Mouse (Mus musculus) lung, postnatal 0 days (tissue): ENCODE data around the gene Pard3b. TPM values are rescaled to one million over a fixed set of nuclear protein-coding genes. Genes with fewer than 3 reads are reported as not detected.

Experiments
- ATAC-seq: fragments of 200-750 bp; cut with Nextera tagmentation; 2 replicates; pipeline ENCODE4 v1.8.0; 2017; ENCODE audit warnings: moderate library complexity
- DNase-seq: peaks from one replicate; pipeline ENCODE4 v3.0.0-alpha.2; 2016; ENCODE audit warnings: low spot score
- H3K27ac ChIP-seq: fragments of 300-500 bp; sonication (generic); 2 replicates; pipeline ENCODE4 v1.5.1; 2014; ENCODE audit warnings: antibody characterized with exemption, mild to moderate bottlenecking, low read length, mixed read lengths
- H3K27me3 ChIP-seq: fragments of 300-500 bp; sonication (generic); replicated peaks from 2 replicates; pipeline ENCODE4 v1.6.1; 2014; ENCODE audit warnings: low read length, mixed read lengths; ENCODE audit not compliant: insufficient read depth
- H3K36me3 ChIP-seq: fragments of 300-500 bp; sonication (generic); 2 replicates; pipeline ENCODE4 v1.6.1; 2014; ENCODE audit warnings: low read length, mixed read lengths; ENCODE audit not compliant: insufficient read depth
- H3K4me1 ChIP-seq: fragments of 300-500 bp; sonication (generic); 2 replicates; pipeline ENCODE4 v1.6.1; 2014; ENCODE audit warnings: antibody characterized with exemption, low read depth, low read length, mixed read lengths; ENCODE audit not compliant: insufficient read depth
- H3K4me2 ChIP-seq: fragments of 300-500 bp; sonication (generic); replicated peaks from 2 replicates; pipeline ENCODE4 v1.6.1; 2014; ENCODE audit warnings: low read depth, mild to moderate bottlenecking, low read length, moderate library complexity, mixed read lengths
- H3K4me3 ChIP-seq: fragments of 300-500 bp; sonication (generic); 2 replicates; pipeline ENCODE4 v1.5.1; 2014; ENCODE audit warnings: low read depth, low read length
- H3K9ac ChIP-seq: fragments of 300-500 bp; sonication (generic); replicated peaks from 2 replicates; pipeline ENCODE4 v1.6.1; 2014; ENCODE audit warnings: low read depth, mild to moderate bottlenecking
- H3K9me3 ChIP-seq: fragments of 300-500 bp; sonication (generic); 2 replicates; pipeline ENCODE4 v1.6.1; 2016; ENCODE audit warnings: low read length, mixed read lengths
- CTCF ChIP-seq: IDR thresholded peaks from 2 replicates; pipeline ENCODE4 v1.5.1; 2016; ENCODE audit warnings: antibody characterized with exemption, mild to moderate bottlenecking
- EP300 ChIP-seq: IDR thresholded peaks from 2 replicates; pipeline ENCODE4 v1.6.1; 2016; ENCODE audit warnings: antibody characterized with exemption, mild to moderate bottlenecking, control low read depth
- WGBS: fragments of 180-500 bp; shearing (Covaris S2); extraction: QIAGEN DNeasy Blood & Tissue Kit; methylation state at CpG from one replicate; pipeline ENCODE4 v1.1.7; 2014; 5-methylcytosine and 5-hydroxymethylcytosine counted together
- polyA plus RNA-seq: library from polyadenylated mRNA; unstranded; fragments of >200 nt; fragmentation: Nextera tagmentation; extraction: Ambion mirVana; gene quantifications from 2 replicates; pipeline ENCODE4 v1.2.1, GENCODE M21; 2015

Gene Pard3b
- polyA plus RNA-seq, 1 experiment from 2014 or later = 19.1 TPM

- 65% methylated on average over 5 of the region's 5 CpGs for WGBS
- no peak overlapping the region for H3K9ac ChIP-seq
- ATAC-seq = no peak
- no peak overlapping the region for H3K27ac ChIP-seq
- TF ChIP-seq EP300 (no peak), CTCF (no peak)
- no peaks in the 10 kb centered on the region for H3K27me3 ChIP-seq
- no peaks in the 10 kb centered on the region for H3K4me1 ChIP-seq
- no peak overlapping the region for H3K4me3 ChIP-seq
- no peaks in the 10 kb centered on the region for H3K36me3 ChIP-seq
- no peak overlapping the region for H3K4me2 ChIP-seq
- H3K9me3 ChIP-seq = no peaks in the 10 kb centered on the region
- no peak for DNase-seq
These were observed 211.8 kb downstream of the Pard3b start for GRCm38 (mm10) chr1:61850471-61850870.

GRCm38 (mm10) chr1:61851176-61851575 is 212.6 kb downstream of the Pard3b start:
- no peak overlapping the region for H3K9ac ChIP-seq
- peak; percentile 17 for DNase-seq
- H3K4me1 ChIP-seq = no peaks in the 10 kb centered on the region
- no peaks in the 10 kb centered on the region for H3K27me3 ChIP-seq
- no peak overlapping the region for H3K4me3 ChIP-seq
- H3K9me3 ChIP-seq = no peaks in the 10 kb centered on the region
- ATAC-seq = peak; percentile 32; the same call in 1 of the 2 replicates
- no peak overlapping the region for H3K4me2 ChIP-seq
- H3K36me3 ChIP-seq = no peaks in the 10 kb centered on the region
- 57% methylated on average over 5 of the region's 5 CpGs for WGBS
- no peak overlapping the region for H3K27ac ChIP-seq
- TF ChIP-seq CTCF = no peak
- 0 out of 2 replicates have a peak, but pooled peaks have one; percentile 9 for TF ChIP-seq EP300

DNA sequence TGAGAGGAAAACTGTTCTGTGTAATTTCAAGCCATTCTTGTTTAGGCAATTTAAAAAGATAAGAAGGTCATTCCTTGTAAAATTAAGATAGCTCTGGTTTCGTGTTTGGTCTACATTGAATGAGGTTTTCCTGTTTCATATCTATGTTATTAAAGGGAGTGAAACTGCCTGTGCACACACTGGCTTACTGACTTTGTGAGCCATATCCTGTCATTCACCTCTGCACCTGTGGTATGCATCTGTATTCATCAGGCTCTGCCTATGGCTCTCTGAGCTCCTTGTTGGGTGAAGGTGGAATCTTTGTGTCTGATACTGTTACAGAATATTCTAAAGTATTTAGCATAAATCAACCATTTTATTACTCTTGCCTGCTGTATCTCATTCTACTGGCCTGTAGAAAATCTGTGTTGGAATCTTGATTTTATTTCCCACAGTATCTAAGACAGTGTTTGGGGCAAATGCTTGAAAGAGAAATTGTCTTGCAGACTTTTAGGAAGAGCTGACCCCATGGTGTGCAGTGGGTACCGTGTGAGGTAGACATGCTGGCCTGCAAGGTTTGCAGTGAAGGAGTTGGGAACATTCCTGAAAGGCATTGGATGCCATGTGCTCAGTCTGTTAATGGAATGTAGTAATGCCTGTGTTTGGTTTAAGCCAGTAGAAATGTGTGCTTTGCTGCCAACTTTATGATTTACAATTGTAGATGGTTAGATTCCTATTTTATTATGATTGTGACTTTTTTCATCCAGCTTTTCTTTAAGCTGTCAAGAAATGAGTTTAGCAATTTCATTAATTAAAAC is 228.9 kb downstream of the Pard3b start:
- Histone ChIP-seq H3K4me3 (no peak overlapping the region), H3K9ac (no peak overlapping the region), H3K9me3 (no peaks in the 10 kb centered on the region), H3K4me2 (no peak overlapping the region), H3K27ac (no peak overlapping the region), H3K36me3 (no peaks in the 10 kb centered on the region), H3K27me3 (no peaks in the 10 kb centered on the region), H3K4me1 (no peaks in the 10 kb centered on the region)
- WGBS = 37% methylated on average over 2 of the region's 2 CpGs
- TF ChIP-seq CTCF (no peak), EP300 (no peak)
- no peak for ATAC-seq
- DNase-seq = no peak

DNA sequence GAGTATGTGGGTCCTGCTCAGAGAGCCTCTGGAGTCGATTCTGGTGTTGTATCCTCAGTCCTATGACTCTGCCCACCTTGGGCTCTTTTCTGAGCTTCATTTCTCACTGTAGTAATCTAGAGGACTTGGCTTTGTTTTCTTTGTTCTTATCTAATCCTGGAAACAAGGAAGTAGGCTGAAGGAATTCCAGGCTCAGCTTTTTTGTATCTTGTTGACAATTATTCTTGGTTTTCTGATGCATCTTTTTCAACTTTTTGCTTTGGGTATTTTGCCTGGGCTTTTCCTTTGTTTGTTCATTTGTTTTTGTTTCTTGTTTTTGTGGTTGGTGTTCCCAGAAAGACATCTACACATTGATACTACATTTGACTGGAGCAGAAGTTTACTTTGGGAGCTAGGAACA is 236.3 kb downstream of the Pard3b start:
- H3K9me3 ChIP-seq = no peaks in the 10 kb centered on the region
- H3K36me3 ChIP-seq = no peaks in the 10 kb centered on the region
- H3K4me3 ChIP-seq = no peak overlapping the region
- DNase-seq = no peak
- no peak overlapping the region for H3K9ac ChIP-seq
- 33% methylated on average over 1 of the region's 1 CpGs for WGBS
- H3K4me1 ChIP-seq = no peaks in the 10 kb centered on the region
- no peak overlapping the region for H3K27ac ChIP-seq
- TF ChIP-seq EP300 (no peak), CTCF (no peak)
- no peaks in the 10 kb centered on the region for H3K27me3 ChIP-seq
- no peak overlapping the region for H3K4me2 ChIP-seq
- ATAC-seq = no peak

GRCm38 (mm10) chr1:61879706-61880470 is 241.3 kb downstream of the Pard3b start:
- no peak overlapping the region for H3K4me3 ChIP-seq
- H3K27me3 ChIP-seq = no peaks in the 10 kb centered on the region
- 83% methylated on average over 6 of the region's 6 CpGs for WGBS
- H3K9ac ChIP-seq = no peak overlapping the region
- no peaks in the 10 kb centered on the region for H3K4me1 ChIP-seq
- H3K36me3 ChIP-seq = no peaks in the 10 kb centered on the region
- H3K9me3 ChIP-seq = no peaks in the 10 kb centered on the region
- no peak overlapping the region for H3K4me2 ChIP-seq
- DNase-seq (no peak), ATAC-seq (no peak)
- no peak overlapping the region for H3K27ac ChIP-seq
- TF ChIP-seq CTCF (no peak), EP300 (no peak)

DNA sequence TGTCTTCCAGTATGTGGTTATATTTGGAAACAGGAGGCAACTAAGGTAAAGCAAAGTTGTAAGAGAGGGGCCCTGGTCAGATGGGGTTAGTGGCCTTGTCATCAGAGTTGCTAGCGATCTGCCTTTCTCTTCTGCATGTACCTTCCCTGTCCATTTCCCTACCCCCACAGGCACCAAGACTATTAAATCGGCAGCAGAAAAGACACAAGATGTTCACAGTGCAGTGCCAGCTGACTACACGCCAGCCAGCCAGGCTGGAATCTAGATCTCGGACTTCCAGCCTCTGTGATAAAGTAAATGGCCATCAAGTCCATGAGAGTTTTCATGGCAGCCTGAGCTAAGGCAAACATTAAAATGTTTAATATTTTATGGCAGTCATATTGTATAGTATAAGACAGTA is 257.4 kb downstream of the Pard3b start:
- ATAC-seq (no peak), DNase-seq (no peak)
- 66% methylated on average over 4 of the region's 4 CpGs for WGBS
- Histone ChIP-seq H3K27me3 (no peaks in the 10 kb centered on the region), H3K4me3 (no peak overlapping the region), H3K9ac (no peak overlapping the region), H3K4me2 (no peak overlapping the region), H3K27ac (no peak overlapping the region), H3K9me3 (no peaks in the 10 kb centered on the region), H3K4me1 (no peaks in the 10 kb centered on the region), H3K36me3 (no peaks in the 10 kb centered on the region)
- TF ChIP-seq EP300 = no peak
